Mouse (Mus musculus) cerebellum, adult 11 months (tissue): ENCODE results near the gene Tubd1.

Experiments used
- DNase-seq: peaks from one replicate; pipeline ENCODE4 v3.0.0; 2022

Tubd1 gene

DNA sequence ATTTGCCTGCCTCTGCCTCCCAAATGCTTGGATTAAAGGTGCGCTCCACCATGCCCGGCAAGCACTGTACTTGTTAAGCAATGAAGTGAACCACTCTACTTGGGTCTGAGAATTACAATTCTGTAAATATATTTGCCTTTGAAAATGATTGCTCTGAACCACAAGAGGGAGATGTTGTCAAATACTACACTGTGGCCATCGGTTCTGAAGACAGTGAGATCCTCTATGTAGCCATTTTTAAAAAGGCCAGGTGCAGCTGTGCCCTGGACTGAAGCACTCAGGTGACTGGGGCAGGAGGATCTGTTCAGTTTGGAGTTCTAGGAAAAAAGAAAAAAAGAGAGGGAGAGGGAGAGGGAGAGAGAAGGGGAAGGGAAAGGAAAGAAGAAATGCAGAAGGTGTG is 23.6 kb downstream of the Tubd1 start:
- no peak for DNase-seq

DNA sequence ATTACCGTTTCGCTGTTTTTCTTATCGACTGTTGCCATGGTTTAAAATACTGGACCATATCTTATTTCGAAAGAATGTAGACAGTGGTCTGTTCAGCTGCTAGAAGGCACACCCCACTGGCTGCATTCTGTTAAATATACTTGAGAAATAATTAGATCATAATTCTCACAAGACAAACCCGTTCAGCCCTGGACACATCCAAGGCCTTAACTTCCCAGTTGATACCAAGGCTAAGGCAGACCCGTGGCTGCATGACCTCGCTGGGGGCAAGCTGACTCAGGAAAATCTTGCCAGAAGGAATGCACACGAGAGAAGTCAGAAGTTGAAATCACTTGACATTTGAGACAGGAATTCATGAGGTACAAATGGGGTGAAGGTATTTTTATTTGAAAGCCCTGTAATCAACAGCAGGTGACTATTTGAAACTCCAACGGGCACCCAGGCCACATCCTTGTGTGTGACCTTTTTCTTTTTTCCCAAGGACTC is 25.5 kb downstream of the Tubd1 start:
- no peak for DNase-seq

GRCm38 (mm10) chr11:86571047-86571855 is 26.5 kb downstream of the Tubd1 start:
- no peak for DNase-seq

GRCm38 (mm10) chr11:86571871-86572270 is 27.1 kb downstream of the Tubd1 start:
- no peak for DNase-seq

DNA sequence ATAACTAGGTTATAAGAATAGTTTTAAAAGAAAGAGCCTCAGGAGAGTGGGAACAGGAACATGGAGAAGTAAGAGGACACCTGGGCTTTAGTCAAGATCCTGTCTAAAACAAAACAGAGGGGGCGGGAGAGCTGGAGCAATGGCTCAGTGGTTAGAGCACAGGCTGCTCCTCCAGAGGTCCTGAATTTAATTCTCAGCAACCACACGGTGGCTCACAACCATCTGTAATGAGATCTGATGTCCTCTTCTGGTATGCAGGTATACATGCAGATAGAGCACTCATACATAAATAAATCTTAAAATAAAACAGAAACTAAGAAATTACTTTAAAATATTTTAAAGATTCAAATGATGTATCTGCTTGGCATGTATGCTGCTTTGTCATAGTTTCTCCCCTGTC is 27.8 kb downstream of the Tubd1 start:
- DNase-seq: no peak

DNA sequence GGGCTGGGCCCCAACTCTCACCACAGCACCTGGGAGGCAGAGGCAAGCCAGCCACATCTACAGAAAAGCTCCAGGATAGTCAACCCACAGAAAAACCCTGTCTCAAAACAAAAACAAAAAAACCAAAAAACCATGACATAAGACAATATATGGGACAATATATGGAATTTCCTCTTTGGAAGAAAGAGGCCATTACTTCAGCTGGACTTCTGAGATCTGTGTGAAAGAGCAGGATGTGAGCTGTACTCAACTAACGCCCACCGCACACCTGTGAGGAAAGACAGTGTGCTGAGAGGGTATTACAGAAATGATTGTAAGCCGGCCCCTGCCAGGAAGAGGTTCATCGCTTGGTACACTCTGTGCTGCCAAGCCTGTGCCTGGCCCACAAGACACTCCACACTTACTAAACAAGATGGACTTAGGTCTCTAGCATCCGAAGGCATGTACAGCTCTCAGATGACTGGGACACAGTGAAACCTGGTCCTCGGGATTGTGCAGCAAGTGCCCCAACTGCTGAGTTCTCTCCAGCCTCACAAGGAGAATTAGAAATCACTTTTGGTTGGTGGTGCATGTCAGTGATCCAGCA is 28.9 kb downstream of the Tubd1 start:
- DNase-seq: no peak

DNA sequence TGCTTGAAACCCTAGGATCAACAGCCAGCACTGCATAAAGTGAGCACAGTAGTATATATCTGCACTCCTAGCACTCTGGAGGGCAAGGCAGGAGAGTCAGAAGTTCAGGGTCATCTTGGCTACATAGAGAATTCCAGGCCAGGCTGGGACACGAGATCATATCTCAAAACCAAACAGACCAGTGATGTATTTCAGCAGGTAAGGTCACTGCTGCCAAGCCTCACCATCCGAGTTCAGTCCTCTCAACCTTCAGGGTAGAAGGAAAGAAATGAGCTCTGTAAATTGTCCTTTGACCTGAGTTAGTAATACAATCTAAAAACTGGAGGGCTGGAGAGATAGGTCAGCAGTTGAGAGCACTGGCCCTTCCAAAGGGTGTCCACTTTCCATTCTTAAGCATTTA is 29.6 kb downstream of the Tubd1 start:
- no peak for DNase-seq

GRCm38 (mm10) chr11:86575632-86576378 is 31.0 kb downstream of the Tubd1 start:
- no peak for DNase-seq

DNA sequence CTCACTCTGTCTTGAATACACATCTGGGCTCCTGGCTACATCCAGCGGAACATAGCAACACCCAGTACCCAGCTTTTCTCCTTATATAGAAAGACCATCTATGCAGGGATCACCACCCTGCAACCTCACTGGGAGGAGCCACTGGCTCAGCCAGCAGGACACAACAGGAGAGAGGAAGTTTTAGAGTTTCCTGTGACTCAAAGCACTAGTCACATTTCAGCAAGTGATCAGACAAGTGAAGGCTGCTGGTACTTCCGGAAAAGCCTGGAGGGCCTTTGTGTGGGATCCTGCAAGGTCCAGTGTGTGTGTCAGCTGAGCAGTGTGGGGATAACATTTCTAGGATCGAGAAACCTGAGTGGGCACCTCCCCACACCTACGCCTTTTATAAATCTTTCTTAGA is 32.4 kb downstream of the Tubd1 start:
- no peak for DNase-seq

GRCm38 (mm10) chr11:86578106-86578808 is 33.5 kb downstream of the Tubd1 start:
- no peak for DNase-seq

GRCm38 (mm10) chr11:86578809-86579730 is 34.3 kb downstream of the Tubd1 start:
- DNase-seq: no peak

- no peak for DNase-seq
Measured at GRCm38 (mm10) chr11:86579731-86580318, 35.0 kb downstream of the Tubd1 start.

GRCm38 (mm10) chr11:86580319-86581113 is 35.7 kb downstream of the Tubd1 start:
- DNase-seq: no peak

DNA sequence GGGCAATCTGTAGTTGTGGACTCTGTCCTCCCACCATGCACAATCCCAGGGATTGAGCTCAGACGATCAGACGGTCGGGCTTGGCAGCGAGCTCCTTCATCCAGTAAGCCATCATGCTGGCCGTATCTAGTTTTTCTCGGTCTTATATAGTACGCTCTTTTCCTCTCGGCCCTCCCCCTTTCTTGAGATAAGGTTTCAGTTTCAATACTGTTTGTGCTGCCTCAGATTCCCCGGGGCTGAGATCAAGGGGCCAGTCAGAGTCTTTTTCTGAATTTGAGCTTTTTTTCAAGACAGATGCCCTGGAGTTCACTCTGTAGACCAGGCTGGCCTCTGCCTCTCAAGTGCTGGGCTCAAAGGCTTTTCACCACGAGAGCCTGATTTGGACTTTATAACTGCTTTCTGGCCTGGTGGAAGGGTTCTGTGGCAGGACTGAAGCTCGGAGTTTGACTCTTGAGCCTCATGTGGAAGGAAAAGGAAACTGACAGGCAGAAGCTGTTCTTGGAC is 36.5 kb downstream of the Tubd1 start:
- no peak for DNase-seq

DNA sequence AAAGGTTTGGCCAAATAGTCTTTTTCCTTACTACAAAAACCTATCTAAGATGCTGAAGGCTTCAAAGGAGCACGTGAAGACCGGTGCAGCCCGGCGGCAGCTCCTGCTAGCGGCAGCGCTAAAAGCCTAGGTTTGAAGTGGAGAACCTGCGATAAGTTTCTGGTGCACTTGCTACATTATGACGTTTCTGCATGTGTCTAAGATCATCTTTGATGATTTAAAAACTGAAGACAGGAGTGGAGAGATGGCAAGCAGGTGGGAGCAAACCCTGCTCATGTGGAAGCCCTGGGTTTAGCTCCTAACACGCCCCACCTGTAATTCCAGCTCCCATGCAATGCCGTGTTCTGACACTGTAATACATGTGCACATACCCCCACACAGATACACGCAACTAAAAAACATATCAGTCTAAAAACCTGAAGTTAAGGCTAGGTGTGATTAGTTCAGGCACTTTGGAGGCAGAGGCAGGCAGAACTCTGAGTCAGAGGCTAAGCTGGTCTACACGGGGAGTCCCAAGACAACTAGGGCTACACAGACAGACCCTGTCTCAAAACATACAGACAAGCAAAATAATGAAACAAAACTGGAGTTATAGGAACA is 37.3 kb downstream of the Tubd1 start:
- DNase-seq: no peak

GRCm38 (mm10) chr11:86582543-86583260 is 37.9 kb downstream of the Tubd1 start:
- DNase-seq: no peak

DNA sequence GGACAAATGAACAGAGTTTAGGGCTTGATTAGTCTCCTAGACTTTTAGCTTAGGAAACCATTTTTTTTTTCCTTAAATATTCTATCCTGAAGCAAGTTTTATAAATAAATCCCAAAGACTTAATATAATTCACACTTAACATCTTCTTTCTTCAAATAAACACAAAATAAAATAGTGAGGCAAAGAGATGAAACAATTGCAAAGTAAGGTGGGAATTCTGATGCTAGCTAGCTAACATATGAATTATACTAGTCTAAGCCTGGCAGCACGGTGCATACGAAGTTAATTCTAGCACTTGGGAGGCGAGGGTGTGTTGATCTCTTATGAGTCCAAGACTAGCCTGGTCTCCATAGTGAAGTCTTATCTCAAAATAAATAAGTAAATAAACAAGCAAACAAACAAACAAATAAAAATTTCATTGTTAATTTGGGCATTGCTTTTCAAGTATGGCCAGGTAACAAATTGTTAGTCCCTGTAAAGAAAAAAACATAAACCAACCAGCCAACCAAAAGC is 38.6 kb downstream of the Tubd1 start:
- no peak for DNase-seq

GRCm38 (mm10) chr11:86583990-86584897 is 39.5 kb downstream of the Tubd1 start:
- DNase-seq: no peak
